Mouse (Mus musculus): Measurements from ENCODE around the gene Olfr323.

The Olfr323 gene

DNA sequence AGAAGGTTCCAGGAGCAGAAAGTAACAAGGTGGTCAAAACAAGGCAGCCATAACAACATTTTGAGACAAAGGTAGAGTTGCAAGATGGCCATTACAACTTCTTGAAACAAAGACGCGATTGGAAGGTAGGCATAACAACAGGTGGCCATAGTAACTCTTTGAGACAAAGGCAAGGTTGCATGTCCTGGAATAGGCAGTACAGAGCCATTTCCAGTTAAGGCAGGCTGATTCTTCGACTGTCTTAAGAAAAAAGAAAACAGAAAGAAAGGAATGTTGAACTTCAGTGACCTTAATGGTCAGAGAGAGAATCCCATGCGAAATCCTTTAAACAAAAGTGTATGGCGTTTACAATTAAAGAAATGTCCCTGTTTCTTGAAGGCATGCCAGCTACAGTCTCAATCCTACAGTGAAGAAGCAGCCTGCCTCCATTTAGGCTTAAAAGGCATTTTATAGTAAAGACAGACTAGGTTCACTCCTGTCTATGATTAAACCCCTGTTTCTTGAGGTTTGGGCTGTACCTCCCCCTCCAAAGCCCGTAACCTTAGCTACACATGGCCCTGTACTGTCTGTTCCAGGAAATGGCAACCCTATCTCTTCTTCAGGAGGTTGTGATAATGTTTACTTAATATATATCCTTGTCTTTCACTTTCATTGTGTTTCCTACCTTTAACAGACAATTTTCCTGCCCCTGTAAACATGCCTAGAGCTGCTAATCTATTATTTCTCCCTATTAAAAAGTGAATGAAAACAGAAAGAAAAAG, 27.3 kb downstream of the Olfr323 start:
- no peak for DNase-seq

DNA sequence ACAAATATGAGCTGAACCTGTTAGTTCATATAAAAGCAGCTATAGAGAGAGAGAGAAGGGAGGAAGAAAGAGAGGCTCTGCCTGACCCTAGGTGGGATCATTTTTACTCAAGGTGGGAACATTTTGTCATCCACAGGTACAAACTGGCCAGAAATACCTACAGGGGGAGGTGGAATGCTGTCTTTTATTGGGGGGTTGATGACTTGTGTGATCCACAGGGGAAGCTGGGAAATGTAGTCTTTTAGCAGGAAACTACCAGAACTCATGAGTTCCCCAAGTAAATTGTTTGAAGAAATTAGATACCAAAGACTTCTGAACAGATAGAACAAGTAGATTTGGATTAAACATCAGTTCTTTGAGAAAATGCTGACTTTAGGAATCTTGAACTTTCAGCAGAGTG, 28.2 kb downstream of the Olfr323 start:
- no peak for DNase-seq

DNA sequence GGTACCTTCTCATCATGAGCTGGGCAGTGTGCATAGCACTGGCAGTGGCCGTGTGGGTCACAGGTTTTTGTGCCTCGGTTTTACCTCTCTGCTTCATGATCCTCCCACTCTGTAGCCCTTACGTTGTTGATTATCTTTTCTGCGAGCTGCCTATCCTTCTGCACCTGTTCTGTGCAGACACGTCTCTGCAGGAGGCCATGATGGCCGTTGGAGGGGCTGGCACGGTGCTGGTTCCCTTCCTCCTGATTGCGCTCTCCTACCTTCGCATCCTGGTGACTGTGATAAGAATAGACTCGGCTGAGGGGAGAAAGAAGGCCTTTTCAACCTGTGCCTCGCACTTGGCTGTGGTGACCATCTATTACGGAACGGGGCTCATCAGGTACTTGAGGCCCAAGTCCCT, 32.5 kb downstream of the Olfr323 start:
- DNase-seq = no peak

DNA sequence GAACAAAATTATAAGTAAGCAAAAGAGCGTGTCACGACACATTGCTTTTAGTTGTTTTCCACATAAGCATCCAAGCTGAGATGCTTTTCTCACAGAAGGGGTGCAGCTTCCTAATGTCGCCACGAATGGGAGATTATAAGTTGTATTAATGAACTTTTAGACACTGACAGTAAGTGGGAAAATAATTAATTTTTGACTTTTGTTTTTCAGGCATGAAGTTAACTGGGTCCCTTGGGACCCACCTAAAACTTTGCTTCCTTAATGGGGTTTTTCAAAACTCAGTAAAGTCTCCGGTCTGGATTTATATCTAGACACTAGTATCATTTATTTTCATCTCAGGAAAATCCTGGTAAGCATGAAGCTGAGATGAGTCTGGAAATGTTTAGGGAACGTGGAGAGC, 35.5 kb downstream of the Olfr323 start, which contains the start of gene Olfr324:
TSS of gene Olfr324 (plus strand) at position 301 of the 400 bp plus-strand sequence.
- no peak for DNase-seq

DNA sequence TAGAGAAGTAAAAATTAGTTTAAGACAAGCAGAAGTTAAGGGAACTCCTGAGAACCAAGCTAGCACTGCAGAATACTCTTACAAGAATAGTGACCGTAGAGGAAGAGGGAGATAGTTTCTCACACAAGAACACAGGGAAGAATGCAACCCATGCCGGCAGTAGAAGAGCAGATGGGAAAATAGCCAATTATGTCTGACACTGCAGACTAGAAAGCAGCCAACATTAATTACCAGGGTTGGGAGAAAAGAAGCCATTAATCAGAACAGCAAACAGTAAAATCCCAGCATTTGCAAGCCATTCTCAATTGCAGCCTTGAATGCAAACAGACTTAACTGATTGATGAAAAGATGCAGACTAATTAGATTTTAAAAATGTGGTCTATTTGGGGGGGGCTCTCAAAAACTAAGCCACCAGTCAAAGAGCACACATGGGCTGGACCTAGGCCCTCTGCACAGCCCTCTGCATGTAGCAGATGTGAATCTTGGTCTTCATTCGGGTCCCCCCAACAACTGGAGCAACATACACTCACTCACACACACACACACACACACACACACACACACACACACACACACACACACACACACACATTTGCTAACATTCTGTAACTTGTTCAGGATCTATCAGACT, 41.6 kb downstream of the Olfr323 start:
- no peak for DNase-seq

DNA sequence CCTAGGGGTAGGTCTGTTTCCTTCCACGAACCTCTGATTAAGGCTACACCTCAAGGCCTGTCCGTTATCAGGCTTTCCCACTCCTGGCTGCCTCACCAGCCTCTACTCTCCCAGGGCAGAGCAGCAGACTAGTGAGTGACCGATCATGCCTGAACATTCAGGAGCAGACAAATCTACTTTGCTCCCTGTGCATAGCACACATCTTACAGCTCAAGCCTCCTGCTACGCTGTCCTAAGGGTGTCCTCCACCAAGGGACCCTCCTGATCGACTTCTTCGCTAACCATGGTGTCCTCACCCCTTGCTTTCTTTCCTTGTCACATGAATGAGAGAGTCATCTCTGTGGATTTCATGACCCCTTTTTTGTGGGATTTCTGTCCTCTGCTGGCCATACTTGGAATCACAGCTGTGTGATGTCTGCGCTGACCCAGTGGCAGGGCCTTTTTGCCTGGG, 42.4 kb downstream of the Olfr323 start:
- peak; percentile 6 for DNase-seq

DNA sequence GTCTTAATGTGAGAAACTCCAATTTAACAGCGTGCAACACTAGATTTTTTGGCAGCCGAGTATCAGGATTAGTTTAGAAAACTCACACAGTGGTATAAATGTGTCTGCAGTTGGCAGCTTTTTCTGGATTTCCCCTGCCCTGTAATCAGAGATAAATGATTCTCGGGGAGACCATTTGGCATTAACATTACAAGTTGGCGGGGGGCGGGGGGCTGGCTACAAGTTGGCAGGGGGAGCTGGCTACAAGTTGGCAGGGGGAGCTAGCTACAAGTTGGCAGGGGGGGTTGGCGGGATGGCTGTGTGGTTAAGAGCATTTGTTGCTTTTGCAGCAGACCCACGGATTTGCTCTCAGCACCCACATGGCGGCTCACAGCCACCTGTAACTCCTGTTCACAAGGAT, 51.7 kb downstream of the Olfr323 start:
- no peak for DNase-seq

DNA sequence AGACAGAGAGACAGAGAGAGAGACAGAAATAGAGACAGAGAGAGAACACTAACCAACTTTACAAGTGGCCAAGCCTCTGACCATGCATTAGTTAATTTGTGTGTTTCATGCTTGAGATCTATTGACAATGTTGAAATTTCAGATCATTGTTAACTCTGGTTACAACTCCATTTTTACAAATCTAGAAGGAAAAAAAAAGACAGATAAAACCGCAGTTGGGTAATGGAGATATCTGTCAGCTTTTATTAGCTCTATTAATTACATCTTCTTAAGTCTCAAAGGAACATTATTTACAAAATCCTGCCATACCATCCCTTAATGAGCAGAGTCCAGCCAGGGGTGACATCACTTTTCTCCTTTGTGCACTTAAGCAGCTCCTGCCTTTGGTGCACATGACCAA, 52.9 kb downstream of the Olfr323 start, which contains the start of gene Olfr325:
TSS of gene Olfr325 (plus strand) at position 301 of the 400 bp plus-strand sequence.
- DNase-seq = no peak
